In genomic region chr3:118325111-118325510, GRCm38 (mm10) we compare ENCODE assay signal across 18 mouse cellular contexts.
DNase-seq lines count a peak whose midpoint lies in the region; ATAC-seq and TF ChIP-seq lines count a peak whose summit lies in the region.
"Had no signal": no experiment of that assay in that cellular context is flagged by ENCODE, and none has a peak within 500 bp of the region (broad histone marks: within the 10 kb centered on the region; RNA-seq: fewer than 3 reads in every experiment).

No protein-coding gene starts in this region.

- H3K4me3 ChIP-seq in liver, adult 2 months (ENCODE audit: insufficient read depth, low read depth, low read length), result no peak overlapping the region
- no peak overlapping the region for H3K4me3 ChIP-seq in liver, embryonic 11.5 days (ENCODE audit: low read depth, low read length)
- H3K4me3 ChIP-seq: intestine, embryonic 15.5 days; neural tube, embryonic 15.5 days; stomach, embryonic 15.5 days had no signal

- H3K27me3 ChIP-seq in liver, adult 2 months (ENCODE audit: control insufficient read depth, insufficient read depth, low read length), result no peaks in the 10 kb centered on the region
- H3K27me3 ChIP-seq in liver, embryonic 11.5 days (replicated peaks; ENCODE audit: control insufficient read depth, insufficient read depth, low read length), result no peaks in the 10 kb centered on the region
- H3K27me3 ChIP-seq: CH12.LX; intestine, embryonic 15.5 days; neural tube, embryonic 15.5 days; Patski; stomach, embryonic 15.5 days had no signal

- H3K27ac ChIP-seq in liver, adult 2 months (replicated peaks; ENCODE audit: insufficient read depth, low read depth, low read length), result no peak overlapping the region
- H3K27ac ChIP-seq in liver, embryonic 11.5 days (ENCODE audit: low read depth, low read length), result no peak overlapping the region
- H3K27ac ChIP-seq: intestine, embryonic 15.5 days; liver, embryonic 14.5 days; macrophage; neural tube, embryonic 15.5 days; stomach, embryonic 15.5 days had no signal

- no peaks in the 10 kb centered on the region for H3K9me3 ChIP-seq in liver, embryonic 11.5 days (ENCODE audit: control insufficient read depth, low read length)
- H3K9me3 ChIP-seq: intestine, embryonic 15.5 days; neural tube, embryonic 15.5 days; stomach, embryonic 15.5 days had no signal

- intact Hi-C loops in heart, postnatal 36 days (cut with DNase I), result no loop called here
- intact Hi-C loops in heart, postnatal 10 days (cut with DNase I), result no loop called here

- no peak for TF ChIP-seq POLR2A in liver, adult 2 months (IDR thresholded peaks at IDR 0.05; ENCODE audit: extremely low read depth, insufficient read depth, low read length)

- peak; percentile 3 for DNase-seq in heart, adult 9 months (ENCODE audit: low spot score in 2 of 2)
- no peak for DNase-seq in heart, postnatal 36 days
- DNase-seq in liver, adult 2 months (ENCODE audit: extremely low read depth, low read depth, low spot score), result peak; percentile 3
- DNase-seq in liver, embryonic 11.5 days (ENCODE audit: low spot score), result no peak
- peak; percentile 40 to 46 for DNase-seq in heart, postnatal 10 days
- DNase-seq in retina, postnatal 7 days (ENCODE audit: low read depth, low spot score), result peak; percentile 8
- DNase-seq: adrenal gland, adult 2 months; kidney, postnatal 4 days; right cerebral cortex, postnatal 4 days; thymus, postnatal 25 days had no signal

- H3K79me2 ChIP-seq in liver, adult 2 months (ENCODE audit: control insufficient read depth, insufficient read depth, low read length), result no peaks in the 10 kb centered on the region

- no peaks in the 10 kb centered on the region for H3K4me1 ChIP-seq in liver, adult 2 months (ENCODE audit: control insufficient read depth, insufficient read depth, low read length)
- H3K4me1 ChIP-seq in liver, embryonic 11.5 days (replicated peaks; ENCODE audit: control insufficient read depth, insufficient read depth, low read length), result no peaks in the 10 kb centered on the region
- H3K4me1 ChIP-seq: intestine, embryonic 15.5 days; neural tube, embryonic 15.5 days; stomach, embryonic 15.5 days had no signal

- 62% methylated on average over 5 of the region's 5 CpGs for WGBS in liver, adult 2 months
- 74% methylated on average over 5 of the region's 5 CpGs for WGBS in liver, embryonic 11.5 days

- H3K4me2 ChIP-seq in liver, embryonic 11.5 days, result no peak overlapping the region
- H3K4me2 ChIP-seq: intestine, embryonic 15.5 days; neural tube, embryonic 15.5 days; stomach, embryonic 15.5 days had no signal

- H3K9ac ChIP-seq in liver, adult 2 months (ENCODE audit: low read depth, low read length), result no peak overlapping the region
- H3K9ac ChIP-seq in liver, embryonic 11.5 days (ENCODE audit: low read depth, low read length), result no peak overlapping the region
- H3K9ac ChIP-seq: intestine, embryonic 15.5 days; liver, embryonic 14.5 days; neural tube, embryonic 15.5 days; stomach, embryonic 15.5 days had no signal

- no peak for TF ChIP-seq CTCF in liver, adult 2 months (IDR thresholded peaks at IDR 0.05; ENCODE audit: low read depth, low read length)

- ATAC-seq in liver, embryonic 11.5 days (replicated peaks; ENCODE audit: low FRiP score), result no peak
- no peak for ATAC-seq in megakaryocyte progenitor cell, adult 5-6 weeks (replicated peaks; ENCODE audit: poor library complexity)
- ATAC-seq: intestine, embryonic 15.5 days; Patski had no signal

- no peaks in the 10 kb centered on the region for H3K36me3 ChIP-seq in liver, adult 2 months (ENCODE audit: control insufficient read depth, insufficient read depth, low read length)
- no peaks in the 10 kb centered on the region for H3K36me3 ChIP-seq in liver, embryonic 11.5 days (ENCODE audit: control insufficient read depth, insufficient read depth, low read length)
- H3K36me3 ChIP-seq: intestine, embryonic 15.5 days; neural tube, embryonic 15.5 days; stomach, embryonic 15.5 days had no signal

Comparison
In these comparisons a context has a peak if more than half of its experiments do, and no peak if none do; other contexts are left out.
1. DNase-seq: peak in heart, adult 9 months (2 of 2), liver, adult 2 months (single experiment), heart, postnatal 10 days (2 of 2) and retina, postnatal 7 days (single experiment); none in heart, postnatal 36 days (0 of 2) and liver, embryonic 11.5 days (single experiment).